Mouse (Mus musculus): ENCODE measurements around the gene Tctex1d2. TPM values are rescaled to one million over a fixed set of nuclear protein-coding genes. Genes with fewer than 3 reads are reported as not detected.
A peak's percentile ranks its signal among the peaks of the same experiment; 100 is the strongest.

Tctex1d2 gene
- polyA plus RNA-seq, 1 experiment from 2014 or later: 31.1 TPM

DNA sequence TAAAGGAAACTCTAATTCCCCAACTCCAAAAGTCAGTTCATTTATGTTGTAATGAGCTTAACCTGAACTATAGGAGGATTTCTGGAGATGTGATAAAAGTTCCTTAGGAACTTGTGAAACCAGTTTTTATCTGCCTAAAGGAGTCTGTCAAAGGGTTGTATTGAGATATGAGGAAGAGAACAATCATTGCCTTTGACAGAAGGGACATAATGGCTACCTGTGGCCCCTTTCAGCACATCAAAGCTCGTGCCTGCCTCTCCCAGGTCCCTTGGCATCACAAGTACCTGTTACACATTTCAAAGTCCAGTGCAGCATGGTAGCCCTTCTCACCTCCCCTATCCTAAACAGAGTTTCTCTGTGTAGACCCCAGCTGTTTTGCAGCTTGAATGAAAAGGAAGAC is 2.0 kb upstream of the Tctex1d2 start:
- no peaks in the 10 kb centered on the region for H3K9me3 ChIP-seq (ENCODE audit: control insufficient read depth, low read length)
- H3K9ac ChIP-seq (ENCODE audit: low read depth, low read length): no peak overlapping the region
- H3K27ac ChIP-seq (ENCODE audit: low read depth, low read length): no peak overlapping the region
- H3K27me3 ChIP-seq (ENCODE audit: control insufficient read depth, insufficient read depth, low read length): no peaks in the 10 kb centered on the region
- no peaks in the 10 kb centered on the region for H3K4me1 ChIP-seq (replicated peaks; ENCODE audit: control insufficient read depth, insufficient read depth, low read length)
- DNase-seq (ENCODE audit: low spot score) (no peak), ATAC-seq (ENCODE audit: low FRiP score) (no peak)
- no peak overlapping the region for H3K4me3 ChIP-seq (ENCODE audit: low read depth, low read length)
- H3K36me3 ChIP-seq (ENCODE audit: control insufficient read depth, insufficient read depth, low read length): no peaks in the 10 kb centered on the region
- WGBS: 50% methylated on average over 1 of the region's 1 CpGs
- H3K4me2 ChIP-seq (replicated peaks; ENCODE audit: low read depth, low read length): no peak overlapping the region

DNA sequence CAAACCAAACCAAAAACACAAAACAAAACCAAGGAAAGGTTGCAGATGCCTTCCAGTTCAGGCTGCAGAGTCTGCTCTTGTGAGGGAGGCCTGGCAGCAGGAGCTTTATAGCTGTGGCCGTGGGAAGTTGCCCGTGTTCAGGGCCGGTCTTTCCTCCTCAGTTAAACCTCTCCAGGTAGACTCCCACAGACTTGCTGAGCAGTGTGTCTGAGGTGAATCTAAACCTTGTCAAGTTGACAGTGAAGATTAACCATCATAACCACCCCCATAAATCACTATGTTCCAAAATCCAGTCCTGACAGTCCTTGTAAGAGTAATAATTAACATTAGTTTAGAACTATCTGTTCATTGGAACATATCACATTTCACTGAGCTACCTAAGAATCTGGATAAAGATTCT is 8.0 kb downstream of the Tctex1d2 start:
- no peak for ATAC-seq (ENCODE audit: low FRiP score)
- H3K9ac ChIP-seq (ENCODE audit: low read depth, low read length): no peak overlapping the region
- WGBS: 92% methylated on average over 3 of the region's 3 CpGs

DNA sequence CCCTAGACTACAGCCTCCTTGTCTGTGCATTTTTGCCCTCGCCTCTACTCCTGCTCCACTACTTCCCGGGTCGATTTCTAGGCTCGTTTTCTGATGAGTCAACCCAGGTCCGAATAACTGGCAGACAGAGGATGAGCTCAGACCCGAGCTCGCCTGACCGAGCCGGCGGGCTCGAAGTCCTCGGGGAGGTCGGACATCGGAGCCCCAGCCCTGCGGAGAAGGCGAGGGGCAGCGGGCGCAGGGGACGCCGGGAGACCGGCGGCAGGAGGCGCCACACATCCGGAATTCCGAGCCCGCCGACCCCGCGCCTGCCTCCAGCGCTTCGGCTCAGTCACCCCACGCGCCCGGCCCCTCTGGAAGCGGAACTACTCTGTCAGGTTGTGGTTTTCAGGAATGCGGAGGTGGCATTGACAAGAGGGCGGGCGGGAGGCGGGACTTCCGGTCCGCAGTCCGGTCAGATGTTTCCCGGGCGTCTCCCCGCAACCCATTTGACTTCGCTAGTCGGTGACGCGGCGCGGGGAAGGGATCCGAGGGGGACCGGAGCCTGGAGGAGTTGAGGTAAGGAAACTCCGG is 11.1 kb downstream of the Tctex1d2 start, which contains the start of gene Pcyt1a:
TSS of gene Pcyt1a (plus strand) at position 448 of the 573 bp plus-strand sequence.
- DNase-seq (ENCODE audit: low spot score): peak; percentile 95
- H3K4me3 ChIP-seq (ENCODE audit: low read depth, low read length): peak within 1 kb of the TSS; percentile 77
- no peaks in the 10 kb centered on the region for H3K4me1 ChIP-seq (replicated peaks; ENCODE audit: control insufficient read depth, insufficient read depth, low read length)
- H3K27me3 ChIP-seq (ENCODE audit: control insufficient read depth, insufficient read depth, low read length): no peaks in the 10 kb centered on the region
- peak; percentile 97 for ATAC-seq (ENCODE audit: low FRiP score)
- no peaks in the 10 kb centered on the region for H3K36me3 ChIP-seq (ENCODE audit: control insufficient read depth, insufficient read depth, low read length)
- under 1% methylated on average over 53 of the region's 54 CpGs for WGBS
- H3K9ac ChIP-seq (ENCODE audit: low read depth, low read length): peak within 1 kb of the TSS; percentile 80
- peak within 1 kb of the TSS; percentile 86 for H3K27ac ChIP-seq (ENCODE audit: low read depth, low read length)
- no peaks in the 10 kb centered on the region for H3K9me3 ChIP-seq (ENCODE audit: control insufficient read depth, low read length)
- H3K4me2 ChIP-seq (replicated peaks; ENCODE audit: low read depth, low read length): peak within 1 kb of the TSS; percentile 91

More for the DNA sequence above, 8.0 kb downstream of the Tctex1d2 start:
- Histone ChIP-seq H3K9me3 (ENCODE audit: control insufficient read depth, low read length) (no peaks in the 10 kb centered on the region), H3K36me3 (ENCODE audit: control insufficient read depth, insufficient read depth, low read length) (no peaks in the 10 kb centered on the region), H3K4me2 (replicated peaks; ENCODE audit: low read depth, low read length) (no peak overlapping the region), H3K27me3 (ENCODE audit: control insufficient read depth, insufficient read depth, low read length) (no peaks in the 10 kb centered on the region), H3K4me1 (replicated peaks; ENCODE audit: control insufficient read depth, insufficient read depth, low read length) (no peaks in the 10 kb centered on the region), H3K27ac (ENCODE audit: low read depth, low read length) (no peak overlapping the region), H3K4me3 (ENCODE audit: low read depth, low read length) (no peak overlapping the region)
- no peak for DNase-seq (ENCODE audit: low spot score)

DNA sequence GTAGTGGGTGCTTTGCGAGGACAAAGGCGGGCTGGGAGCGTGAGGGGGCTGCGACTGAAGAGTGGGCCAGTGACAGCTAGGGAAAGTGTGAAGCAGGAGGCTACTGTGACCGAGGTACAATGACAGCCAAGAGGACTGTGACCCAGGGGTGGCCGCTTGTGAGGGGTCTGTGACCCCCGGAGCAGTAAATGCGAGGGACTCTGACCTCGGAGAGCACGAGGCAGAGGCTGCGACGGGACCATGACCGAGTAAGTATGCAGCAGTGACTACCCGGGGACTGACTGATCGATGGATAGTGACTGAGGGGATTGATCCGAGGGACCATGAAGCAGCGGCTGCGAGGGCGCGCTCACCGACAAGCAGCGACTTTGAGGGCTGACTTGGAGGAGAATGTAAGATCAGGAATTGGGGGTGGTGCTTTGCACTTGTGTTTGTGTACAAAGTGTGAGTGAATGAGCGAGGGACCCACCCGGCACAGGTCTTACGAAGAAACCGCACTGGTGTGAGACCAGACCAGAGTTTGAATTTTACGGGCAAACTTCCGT is 11.6 kb downstream of the Tctex1d2 start:
- Histone ChIP-seq H3K27ac (ENCODE audit: low read depth, low read length) (peak overlapping the region; percentile 86), H3K4me1 (replicated peaks; ENCODE audit: control insufficient read depth, insufficient read depth, low read length) (no peaks in the 10 kb centered on the region), H3K27me3 (ENCODE audit: control insufficient read depth, insufficient read depth, low read length) (no peaks in the 10 kb centered on the region), H3K4me3 (ENCODE audit: low read depth, low read length) (peak overlapping the region; percentile 77), H3K4me2 (replicated peaks; ENCODE audit: low read depth, low read length) (peak overlapping the region; percentile 91), H3K9ac (ENCODE audit: low read depth, low read length) (peak overlapping the region; percentile 80), H3K9me3 (ENCODE audit: control insufficient read depth, low read length) (no peaks in the 10 kb centered on the region), H3K36me3 (ENCODE audit: control insufficient read depth, insufficient read depth, low read length) (no peaks in the 10 kb centered on the region)
- 1% methylated on average over 28 of the region's 28 CpGs for WGBS
- ATAC-seq (ENCODE audit: low FRiP score) (no peak; the same call in 1 of the 2 replicates), DNase-seq (ENCODE audit: low spot score) (no peak)

DNA sequence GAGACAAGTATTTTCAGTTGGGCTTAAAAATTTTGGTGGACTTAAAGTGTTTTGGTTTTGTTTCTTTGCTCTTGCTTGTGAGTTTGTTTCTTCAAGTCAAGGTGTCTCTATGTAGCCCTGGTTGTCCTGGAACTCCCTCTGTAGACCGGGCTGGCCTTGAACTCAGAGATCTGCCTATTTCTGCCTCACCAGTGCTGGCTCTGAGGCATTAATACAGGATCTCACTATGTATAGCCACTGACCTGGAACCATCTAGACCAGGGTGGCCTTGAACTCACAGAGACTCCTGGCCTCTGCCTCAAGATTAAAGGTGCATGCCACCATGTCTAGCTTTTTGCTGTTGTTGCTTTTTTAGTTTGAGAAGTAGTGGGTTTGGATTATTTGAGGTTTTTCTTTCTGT is 12.4 kb downstream of the Tctex1d2 start:
- H3K4me2 ChIP-seq (replicated peaks; ENCODE audit: low read depth, low read length): no peak overlapping the region; the same call in 1 of the 2 replicates
- H3K4me1 ChIP-seq (replicated peaks; ENCODE audit: control insufficient read depth, insufficient read depth, low read length): no peaks in the 10 kb centered on the region
- H3K36me3 ChIP-seq (ENCODE audit: control insufficient read depth, insufficient read depth, low read length): no peaks in the 10 kb centered on the region
- peak overlapping the region; percentile 77 for H3K4me3 ChIP-seq (ENCODE audit: low read depth, low read length)
- no peak overlapping the region for H3K27ac ChIP-seq (ENCODE audit: low read depth, low read length)
- no peak overlapping the region for H3K9ac ChIP-seq (ENCODE audit: low read depth, low read length)
- 93% methylated on average over 1 of the region's 1 CpGs for WGBS
- ATAC-seq (ENCODE audit: low FRiP score) (no peak), DNase-seq (ENCODE audit: low spot score) (no peak)
- H3K27me3 ChIP-seq (ENCODE audit: control insufficient read depth, insufficient read depth, low read length): no peaks in the 10 kb centered on the region
- no peaks in the 10 kb centered on the region for H3K9me3 ChIP-seq (ENCODE audit: control insufficient read depth, low read length)

DNA sequence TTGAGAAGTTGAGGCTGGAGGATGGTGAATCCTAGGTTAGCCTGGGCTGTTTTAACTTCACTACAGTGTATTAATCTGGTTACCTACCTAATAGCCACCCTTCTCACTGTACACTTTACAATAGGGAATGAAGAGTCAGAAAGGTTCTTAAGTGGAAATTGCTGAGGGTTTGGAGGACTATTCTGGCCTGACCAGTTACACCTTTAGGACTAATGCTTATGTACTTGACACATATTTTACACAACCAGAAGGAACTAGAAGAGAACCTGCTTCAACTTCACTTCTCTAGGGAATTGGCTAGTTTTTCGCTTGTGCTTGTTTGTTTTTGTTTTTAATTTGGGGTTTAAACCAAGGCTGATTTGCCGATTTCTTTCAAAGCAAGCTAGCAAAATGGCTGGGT is 13.6 kb downstream of the Tctex1d2 start:
- no peak overlapping the region for H3K27ac ChIP-seq (ENCODE audit: low read depth, low read length)
- no peaks in the 10 kb centered on the region for H3K27me3 ChIP-seq (ENCODE audit: control insufficient read depth, insufficient read depth, low read length)
- WGBS: 84% methylated on average over 2 of the region's 2 CpGs
- no peaks in the 10 kb centered on the region for H3K36me3 ChIP-seq (ENCODE audit: control insufficient read depth, insufficient read depth, low read length)
- ATAC-seq (ENCODE audit: low FRiP score): no peak
- no peaks in the 10 kb centered on the region for H3K9me3 ChIP-seq (ENCODE audit: control insufficient read depth, low read length)
- no peak overlapping the region for H3K4me3 ChIP-seq (ENCODE audit: low read depth, low read length)
- no peak overlapping the region for H3K9ac ChIP-seq (ENCODE audit: low read depth, low read length)
- no peak for DNase-seq (ENCODE audit: low spot score)
- no peaks in the 10 kb centered on the region for H3K4me1 ChIP-seq (replicated peaks; ENCODE audit: control insufficient read depth, insufficient read depth, low read length)
- H3K4me2 ChIP-seq (replicated peaks; ENCODE audit: low read depth, low read length): no peak overlapping the region

DNA sequence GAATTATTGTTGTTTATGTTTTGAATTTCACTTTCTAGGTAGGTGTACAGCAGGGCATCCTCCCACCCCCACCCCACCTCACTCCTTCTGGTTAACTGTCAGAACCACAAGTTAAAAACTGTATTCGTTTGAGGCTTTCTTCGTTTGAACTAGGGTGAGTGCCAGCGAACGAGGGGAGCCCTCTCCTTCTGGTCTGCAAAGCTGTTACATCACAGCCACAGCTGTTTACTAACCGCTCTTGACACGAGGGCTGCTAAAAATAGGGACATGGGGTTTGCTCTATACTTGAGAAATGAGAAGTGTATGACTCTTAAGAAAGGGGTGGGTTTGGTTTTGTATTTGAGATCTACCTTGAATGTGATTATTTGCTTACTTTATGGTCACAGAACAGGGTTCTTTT is 14.6 kb downstream of the Tctex1d2 start:
- 66% methylated on average over 6 of the region's 6 CpGs for WGBS

DNA sequence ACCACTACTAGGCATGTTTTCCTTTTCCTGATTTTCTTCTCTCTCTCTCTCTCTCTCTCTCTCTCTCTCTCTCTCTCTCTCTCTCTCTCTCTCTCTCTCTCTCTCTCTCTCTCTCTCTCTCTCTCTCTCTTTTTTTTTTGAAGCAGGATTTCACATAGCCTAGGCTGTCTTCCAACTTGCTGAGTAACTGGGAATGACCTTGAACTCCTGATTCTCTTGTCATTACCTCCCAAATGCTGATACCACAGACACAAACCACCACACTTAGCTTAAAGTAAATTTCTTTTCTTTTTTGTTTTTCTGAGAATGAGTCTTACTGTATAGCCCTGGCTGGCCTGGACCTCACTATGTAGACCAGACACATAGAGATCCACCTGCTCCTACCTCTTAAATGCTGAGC is 15.2 kb downstream of the Tctex1d2 start:
- no peak overlapping the region for H3K27ac ChIP-seq (ENCODE audit: low read depth, low read length)
- H3K4me1 ChIP-seq (replicated peaks; ENCODE audit: control insufficient read depth, insufficient read depth, low read length): no peaks in the 10 kb centered on the region
- no peak overlapping the region for H3K9ac ChIP-seq (ENCODE audit: low read depth, low read length)
- H3K4me3 ChIP-seq (ENCODE audit: low read depth, low read length): no peak overlapping the region
- H3K9me3 ChIP-seq (ENCODE audit: control insufficient read depth, low read length): no peaks in the 10 kb centered on the region
- H3K36me3 ChIP-seq (ENCODE audit: control insufficient read depth, insufficient read depth, low read length): no peaks in the 10 kb centered on the region
- DNase-seq (ENCODE audit: low spot score): no peak
- no peaks in the 10 kb centered on the region for H3K27me3 ChIP-seq (ENCODE audit: control insufficient read depth, insufficient read depth, low read length)
- no peak for ATAC-seq (ENCODE audit: low FRiP score)
- H3K4me2 ChIP-seq (replicated peaks; ENCODE audit: low read depth, low read length): no peak overlapping the region

More for the DNA sequence above, 14.6 kb downstream of the Tctex1d2 start:
- Histone ChIP-seq H3K4me2 (replicated peaks; ENCODE audit: low read depth, low read length) (no peak overlapping the region), H3K9me3 (ENCODE audit: control insufficient read depth, low read length) (no peaks in the 10 kb centered on the region), H3K4me3 (ENCODE audit: low read depth, low read length) (no peak overlapping the region), H3K27me3 (ENCODE audit: control insufficient read depth, insufficient read depth, low read length) (no peaks in the 10 kb centered on the region), H3K27ac (ENCODE audit: low read depth, low read length) (no peak overlapping the region), H3K4me1 (replicated peaks; ENCODE audit: control insufficient read depth, insufficient read depth, low read length) (no peaks in the 10 kb centered on the region), H3K36me3 (ENCODE audit: control insufficient read depth, insufficient read depth, low read length) (no peaks in the 10 kb centered on the region), H3K9ac (ENCODE audit: low read depth, low read length) (no peak overlapping the region)
- DNase-seq (ENCODE audit: low spot score): no peak
- ATAC-seq (ENCODE audit: low FRiP score): no peak

DNA sequence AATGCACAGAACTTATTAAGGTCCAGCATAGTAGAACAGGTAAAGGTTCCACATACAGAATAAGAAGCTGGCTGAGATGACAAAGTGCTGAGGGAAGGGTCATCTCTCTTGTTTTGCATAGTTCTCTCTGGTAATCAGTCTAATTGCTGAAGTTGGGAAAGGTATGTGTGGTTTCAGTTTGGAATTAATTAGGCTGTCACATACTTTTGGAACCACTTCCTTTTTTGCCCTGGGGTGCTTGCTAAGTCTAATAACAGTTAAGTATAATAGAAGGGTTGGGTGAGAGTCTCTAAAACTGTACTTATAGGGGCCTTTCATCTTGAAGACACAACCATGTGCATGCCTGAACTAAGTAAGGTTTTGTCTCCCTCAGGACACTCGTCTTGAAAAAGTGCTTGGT is 17.2 kb downstream of the Tctex1d2 start:
- Histone ChIP-seq H3K4me2 (replicated peaks; ENCODE audit: low read depth, low read length) (no peak overlapping the region), H3K27ac (ENCODE audit: low read depth, low read length) (no peak overlapping the region), H3K36me3 (ENCODE audit: control insufficient read depth, insufficient read depth, low read length) (no peaks in the 10 kb centered on the region), H3K27me3 (ENCODE audit: control insufficient read depth, insufficient read depth, low read length) (no peaks in the 10 kb centered on the region), H3K4me3 (ENCODE audit: low read depth, low read length) (no peak overlapping the region), H3K4me1 (replicated peaks; ENCODE audit: control insufficient read depth, insufficient read depth, low read length) (no peaks in the 10 kb centered on the region), H3K9me3 (ENCODE audit: control insufficient read depth, low read length) (no peaks in the 10 kb centered on the region), H3K9ac (ENCODE audit: low read depth, low read length) (no peak overlapping the region)
- no peak for DNase-seq (ENCODE audit: low spot score)
- ATAC-seq (ENCODE audit: low FRiP score): no peak
- 69% methylated on average over 1 of the region's 1 CpGs for WGBS
